Mouse (Mus musculus): Measurements from ENCODE around the gene Dlg2.

Dlg2 gene

GRCm38 (mm10) chr7:91845723-91846122, 1369.3 kb downstream of the Dlg2 start:
- no peaks in the 10 kb centered on the region for H3K27me3 ChIP-seq (ENCODE audit: control insufficient read depth, insufficient read depth, low read length, poor library complexity, severe bottlenecking)
- no peak for DNase-seq (ENCODE audit: low read depth, low spot score)

DNA sequence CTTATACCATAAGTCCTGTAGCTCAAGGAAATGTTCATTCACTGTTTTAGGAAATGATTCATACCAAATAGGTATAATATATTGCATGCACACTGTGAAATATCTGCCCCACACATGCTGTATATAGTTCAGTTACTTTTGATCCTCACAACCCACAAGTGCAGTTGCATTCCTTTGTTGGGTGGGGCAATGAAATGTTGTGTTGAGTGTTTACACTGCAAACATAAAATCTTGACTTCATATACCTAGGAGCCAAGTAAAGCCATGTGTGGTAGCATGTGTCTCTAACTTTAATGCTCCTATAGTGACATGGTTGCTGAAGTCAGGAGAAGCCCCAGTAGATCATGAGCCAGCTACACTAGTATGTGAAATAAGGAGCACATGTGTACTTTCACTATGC, 1372.9 kb downstream of the Dlg2 start:
- Histone ChIP-seq H3K27me3 (ENCODE audit: control insufficient read depth, insufficient read depth, low read length, poor library complexity, severe bottlenecking) (no peaks in the 10 kb centered on the region), H3K36me3 (ENCODE audit: control insufficient read depth, insufficient read depth, low read length, poor library complexity, severe bottlenecking) (no peaks in the 10 kb centered on the region)
- DNase-seq (ENCODE audit: low read depth, low spot score), result no peak

More at GRCm38 (mm10) chr7:91845723-91846122, 1369.3 kb downstream of the Dlg2 start:
- H3K36me3 ChIP-seq (ENCODE audit: control insufficient read depth, insufficient read depth, low read length, poor library complexity, severe bottlenecking), result no peaks in the 10 kb centered on the region

- DNase-seq (ENCODE audit: low read depth, low spot score), result no peak
- Histone ChIP-seq H3K27me3 (ENCODE audit: control insufficient read depth, insufficient read depth, low read length, poor library complexity, severe bottlenecking) (no peaks in the 10 kb centered on the region), H3K36me3 (ENCODE audit: control insufficient read depth, insufficient read depth, low read length, poor library complexity, severe bottlenecking) (no peaks in the 10 kb centered on the region)
Measured at GRCm38 (mm10) chr7:91853653-91854052, 1377.2 kb downstream of the Dlg2 start.

DNA sequence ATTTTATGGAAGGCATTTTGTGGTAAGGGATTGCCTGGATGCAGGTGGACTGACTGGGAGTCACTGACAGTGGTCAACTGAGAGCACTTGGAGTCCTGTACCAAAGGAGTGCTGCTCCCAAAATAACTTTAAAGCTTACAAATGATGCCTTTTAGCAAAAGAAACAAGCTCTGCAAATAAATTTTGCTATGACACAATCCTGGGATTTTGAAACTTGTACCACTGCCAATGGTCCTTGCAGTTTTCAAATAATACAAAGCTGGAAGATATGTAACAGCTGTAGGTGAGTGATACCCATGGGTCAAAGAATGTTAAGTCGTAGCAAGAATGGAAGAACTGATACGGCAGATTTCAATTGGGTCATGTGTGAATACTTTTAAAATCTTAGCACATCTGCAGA, 1380.5 kb downstream of the Dlg2 start:
- Histone ChIP-seq H3K27me3 (ENCODE audit: control insufficient read depth, insufficient read depth, low read length, poor library complexity, severe bottlenecking) (no peaks in the 10 kb centered on the region), H3K36me3 (ENCODE audit: control insufficient read depth, insufficient read depth, low read length, poor library complexity, severe bottlenecking) (no peaks in the 10 kb centered on the region)
- DNase-seq (ENCODE audit: low read depth, low spot score), result no peak

GRCm38 (mm10) chr7:91862806-91863531, 1386.5 kb downstream of the Dlg2 start:
- no peaks in the 10 kb centered on the region for H3K36me3 ChIP-seq (ENCODE audit: control insufficient read depth, insufficient read depth, low read length, poor library complexity, severe bottlenecking)
- DNase-seq (ENCODE audit: low read depth, low spot score), result no peak
- no peaks in the 10 kb centered on the region for H3K27me3 ChIP-seq (ENCODE audit: control insufficient read depth, insufficient read depth, low read length, poor library complexity, severe bottlenecking)

GRCm38 (mm10) chr7:91868919-91869318, 1392.4 kb downstream of the Dlg2 start:
- Histone ChIP-seq H3K36me3 (ENCODE audit: control insufficient read depth, insufficient read depth, low read length, poor library complexity, severe bottlenecking) (no peaks in the 10 kb centered on the region), H3K27me3 (ENCODE audit: control insufficient read depth, insufficient read depth, low read length, poor library complexity, severe bottlenecking) (no peaks in the 10 kb centered on the region)
- no peak for DNase-seq (ENCODE audit: low read depth, low spot score)

GRCm38 (mm10) chr7:91876831-91877230, 1400.4 kb downstream of the Dlg2 start:
- DNase-seq (ENCODE audit: low read depth, low spot score), result no peak
- H3K27me3 ChIP-seq (ENCODE audit: control insufficient read depth, insufficient read depth, low read length, poor library complexity, severe bottlenecking), result no peaks in the 10 kb centered on the region
- H3K36me3 ChIP-seq (ENCODE audit: control insufficient read depth, insufficient read depth, low read length, poor library complexity, severe bottlenecking), result no peaks in the 10 kb centered on the region

GRCm38 (mm10) chr7:91877804-91878203, 1401.3 kb downstream of the Dlg2 start:
- Histone ChIP-seq H3K36me3 (ENCODE audit: control insufficient read depth, insufficient read depth, low read length, poor library complexity, severe bottlenecking) (no peaks in the 10 kb centered on the region), H3K27me3 (ENCODE audit: control insufficient read depth, insufficient read depth, low read length, poor library complexity, severe bottlenecking) (no peaks in the 10 kb centered on the region)
- no peak for DNase-seq (ENCODE audit: low read depth, low spot score)

GRCm38 (mm10) chr7:91886336-91886735, 1409.9 kb downstream of the Dlg2 start:
- H3K36me3 ChIP-seq (ENCODE audit: control insufficient read depth, insufficient read depth, low read length, poor library complexity, severe bottlenecking), result no peaks in the 10 kb centered on the region
- DNase-seq (ENCODE audit: low read depth, low spot score), result no peak
- H3K27me3 ChIP-seq (ENCODE audit: control insufficient read depth, insufficient read depth, low read length, poor library complexity, severe bottlenecking), result no peaks in the 10 kb centered on the region

DNA sequence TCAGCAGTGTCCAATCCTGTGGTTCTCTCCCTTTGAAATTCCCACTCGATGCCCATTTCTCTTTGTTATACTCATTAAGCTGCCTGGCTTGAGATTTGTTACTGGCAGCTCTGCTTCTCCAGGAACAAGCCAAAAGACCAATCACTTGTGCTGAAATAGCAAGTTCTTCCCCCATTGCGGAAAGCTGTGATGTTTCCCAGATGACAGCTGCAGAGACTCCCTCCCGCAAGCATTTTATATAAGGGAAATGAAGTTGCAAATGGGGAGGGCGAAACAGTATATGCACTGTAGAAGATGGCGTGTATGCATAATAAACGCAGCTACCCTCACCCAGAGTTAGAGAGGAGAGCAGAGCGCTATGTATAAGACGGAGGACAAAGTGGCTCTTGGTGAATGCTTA, 1417.5 kb downstream of the Dlg2 start:
- no peak for DNase-seq (ENCODE audit: low read depth, low spot score)
- Histone ChIP-seq H3K36me3 (ENCODE audit: control insufficient read depth, insufficient read depth, low read length, poor library complexity, severe bottlenecking) (no peaks in the 10 kb centered on the region), H3K27me3 (ENCODE audit: control insufficient read depth, insufficient read depth, low read length, poor library complexity, severe bottlenecking) (no peaks in the 10 kb centered on the region)

GRCm38 (mm10) chr7:91896935-91897334, 1420.5 kb downstream of the Dlg2 start:
- no peaks in the 10 kb centered on the region for H3K27me3 ChIP-seq (ENCODE audit: control insufficient read depth, insufficient read depth, low read length, poor library complexity, severe bottlenecking)
- H3K36me3 ChIP-seq (ENCODE audit: control insufficient read depth, insufficient read depth, low read length, poor library complexity, severe bottlenecking), result no peaks in the 10 kb centered on the region
- no peak for DNase-seq (ENCODE audit: low read depth, low spot score)

DNA sequence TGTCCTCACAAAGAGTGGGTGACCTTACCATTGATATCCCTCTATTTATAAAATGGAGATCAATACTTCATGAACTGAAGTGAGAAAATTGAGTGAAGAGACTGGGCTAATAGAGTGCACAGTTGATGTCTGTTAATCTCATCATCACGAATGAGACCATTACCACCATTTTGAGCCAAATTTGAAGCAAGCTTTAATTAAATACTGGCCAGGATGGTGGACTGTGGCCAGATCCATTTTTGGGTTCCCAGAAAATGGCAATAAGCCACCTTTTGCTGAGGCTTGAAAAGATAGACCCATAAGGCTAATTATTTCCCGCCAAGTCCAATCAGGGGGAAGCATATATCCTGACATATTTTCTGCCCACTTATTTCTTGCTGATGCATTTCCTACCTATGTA, 1421.0 kb downstream of the Dlg2 start:
- no peak for DNase-seq (ENCODE audit: low read depth, low spot score)
- H3K27me3 ChIP-seq (ENCODE audit: control insufficient read depth, insufficient read depth, low read length, poor library complexity, severe bottlenecking), result no peaks in the 10 kb centered on the region
- no peaks in the 10 kb centered on the region for H3K36me3 ChIP-seq (ENCODE audit: control insufficient read depth, insufficient read depth, low read length, poor library complexity, severe bottlenecking)

- H3K27me3 ChIP-seq (ENCODE audit: control insufficient read depth, insufficient read depth, low read length, poor library complexity, severe bottlenecking), result no peaks in the 10 kb centered on the region
- H3K36me3 ChIP-seq (ENCODE audit: control insufficient read depth, insufficient read depth, low read length, poor library complexity, severe bottlenecking), result no peaks in the 10 kb centered on the region
- DNase-seq (ENCODE audit: low read depth, low spot score), result no peak
Measured at GRCm38 (mm10) chr7:91902503-91902902, 1426.0 kb downstream of the Dlg2 start.

- DNase-seq (ENCODE audit: low read depth, low spot score), result no peak
- no peaks in the 10 kb centered on the region for H3K36me3 ChIP-seq (ENCODE audit: control insufficient read depth, insufficient read depth, low read length, poor library complexity, severe bottlenecking)
- H3K27me3 ChIP-seq (ENCODE audit: control insufficient read depth, insufficient read depth, low read length, poor library complexity, severe bottlenecking), result no peaks in the 10 kb centered on the region
Measured at GRCm38 (mm10) chr7:91916809-91917208, 1440.3 kb downstream of the Dlg2 start.

GRCm38 (mm10) chr7:91919099-91919498, 1442.6 kb downstream of the Dlg2 start:
- DNase-seq (ENCODE audit: low read depth, low spot score), result no peak
- Histone ChIP-seq H3K27me3 (ENCODE audit: control insufficient read depth, insufficient read depth, low read length, poor library complexity, severe bottlenecking) (no peaks in the 10 kb centered on the region), H3K36me3 (ENCODE audit: control insufficient read depth, insufficient read depth, low read length, poor library complexity, severe bottlenecking) (no peaks in the 10 kb centered on the region)

DNA sequence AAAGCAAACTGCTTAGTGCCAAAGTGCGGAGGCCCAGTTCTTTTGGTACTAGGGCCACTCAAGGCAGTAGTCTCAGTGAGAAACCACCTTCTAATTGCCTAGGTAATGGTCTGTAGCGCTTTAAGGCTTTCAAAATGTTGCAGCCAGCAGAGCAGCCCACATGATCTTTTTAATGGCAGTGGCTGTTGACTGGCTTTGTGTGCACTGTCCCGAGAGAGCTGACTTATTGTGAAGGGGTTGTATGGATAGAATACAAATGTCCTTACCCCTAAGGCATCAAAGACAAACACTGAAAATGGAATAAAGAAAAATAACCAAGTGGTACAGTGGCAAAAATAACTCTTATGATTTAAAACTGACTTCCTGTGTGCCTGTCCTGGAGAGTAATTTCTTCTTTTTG, 1443.3 kb downstream of the Dlg2 start:
- Histone ChIP-seq H3K27me3 (ENCODE audit: control insufficient read depth, insufficient read depth, low read length, poor library complexity, severe bottlenecking) (no peaks in the 10 kb centered on the region), H3K36me3 (ENCODE audit: control insufficient read depth, insufficient read depth, low read length, poor library complexity, severe bottlenecking) (no peaks in the 10 kb centered on the region)
- DNase-seq (ENCODE audit: low read depth, low spot score), result no peak
